Mouse (Mus musculus) embryonic facial prominence, embryonic 10.5 days (tissue): Measurements from ENCODE around the gene H2al2b. TPM values are rescaled to one million over a fixed set of nuclear protein-coding genes. Genes with fewer than 3 reads are reported as not detected.
"Not testable (repeated sequence)": the region's sequence is repeated elsewhere in the genome, so short reads cannot be mapped to it uniquely, and the experiment has no call there.

Experiments
- DNase-seq: peaks from one replicate; pipeline ENCODE4 v3.0.0-alpha.2; 2017; ENCODE audit warnings: low spot score
- H3K27ac ChIP-seq: fragments of 300-500 bp; sonication (generic); replicated peaks from 2 replicates; pipeline ENCODE4 v1.5.1; 2016; ENCODE audit warnings: mild to moderate bottlenecking
- H3K27me3 ChIP-seq: fragments of 300-500 bp; sonication (generic); replicated peaks from 2 replicates; pipeline ENCODE4 v1.6.1; 2016; ENCODE audit warnings: low read depth, mild to moderate bottlenecking; ENCODE audit not compliant: poor library complexity, severe bottlenecking
- H3K36me3 ChIP-seq: fragments of 300-500 bp; sonication (generic); replicated peaks from 2 replicates; pipeline ENCODE4 v1.6.1; 2016; ENCODE audit warnings: mild to moderate bottlenecking, moderate library complexity
- H3K4me1 ChIP-seq: fragments of 300-500 bp; sonication (generic); 2 replicates; pipeline ENCODE4 v1.6.1; 2016
- H3K4me3 ChIP-seq: fragments of 300-500 bp; sonication (generic); 2 replicates; pipeline ENCODE4 v1.5.1; 2016; ENCODE audit warnings: mild to moderate bottlenecking, moderate library complexity
- H3K9me3 ChIP-seq: fragments of 300-500 bp; sonication (generic); 2 replicates; pipeline ENCODE4 v1.6.1; 2016; ENCODE audit warnings: mild to moderate bottlenecking
- WGBS: fragments of 180-500 bp; shearing (Covaris S2); methylation state at CpG from one replicate; pipeline ENCODE4 v1.1.7; 2016; 5-methylcytosine and 5-hydroxymethylcytosine counted together
- polyA plus RNA-seq: library from polyadenylated mRNA; unstranded; fragments of >200 nt; fragmentation: Nextera tagmentation; extraction: Ambion mirVana; gene quantifications from 2 replicates; pipeline ENCODE4 v1.2.1, GENCODE M21; 2016

The H2al2b gene
- polyA plus RNA-seq: not detected in 2 replicates

- H3K27me3 ChIP-seq: not testable (repeated sequence)
- no CpG with 5 or more reads among the region's 4 CpGs for WGBS
Observed at GRCm38 (mm10) chrY:2720574-2720973, at the start of gene H2al2b. Gene H2al2b (minus strand): TSS chrY:2720674.

More at GRCm38 (mm10) chrY:2720574-2720973, at the start of gene H2al2b:
- not testable (repeated sequence) for DNase-seq, H3K27ac ChIP-seq, H3K9me3 ChIP-seq, H3K4me1 ChIP-seq, H3K4me3 ChIP-seq, H3K36me3 ChIP-seq

Other genes with a start within 250 kb of the H2al2b start
- not detected in 2 replicates for gene H2al2c, start 121.6 kb downstream of the H2al2b start, polyA plus RNA-seq
- not detected in 2 replicates for gene Sry, start 57.0 kb downstream of the H2al2b start, polyA plus RNA-seq
- not detected in 2 replicates for gene Gm4064, start 75.5 kb upstream of the H2al2b start, polyA plus RNA-seq
- gene Rbmy, start 110.0 kb upstream of the H2al2b start, polyA plus RNA-seq: not detected in 2 replicates
- not detected in 2 replicates for gene Gm10256, start 110.0 kb upstream of the H2al2b start, polyA plus RNA-seq
- not detected in 2 replicates for gene Gm10352, start 180.3 kb upstream of the H2al2b start, polyA plus RNA-seq
- not detected in 2 replicates for gene Gm29289, start 211.9 kb upstream of the H2al2b start, polyA plus RNA-seq